Mouse (Mus musculus): Measurements from ENCODE around the gene Plxdc1.
A peak's percentile ranks its signal among the peaks of the same experiment; 100 is the strongest.

Plxdc1 gene

GRCm38 (mm10) chr11:98016824-98017223 is 30.6 kb upstream of the Plxdc1 start:
- DNase-seq (ENCODE audit: low read depth, low spot score) = no peak

- DNase-seq (ENCODE audit: low read depth, low spot score) = no peak
Observed at GRCm38 (mm10) chr11:98016177-98016576, 29.9 kb upstream of the Plxdc1 start.

GRCm38 (mm10) chr11:98012831-98013230 is 26.6 kb upstream of the Plxdc1 start:
- no peak for DNase-seq (ENCODE audit: low read depth, low spot score)

DNA sequence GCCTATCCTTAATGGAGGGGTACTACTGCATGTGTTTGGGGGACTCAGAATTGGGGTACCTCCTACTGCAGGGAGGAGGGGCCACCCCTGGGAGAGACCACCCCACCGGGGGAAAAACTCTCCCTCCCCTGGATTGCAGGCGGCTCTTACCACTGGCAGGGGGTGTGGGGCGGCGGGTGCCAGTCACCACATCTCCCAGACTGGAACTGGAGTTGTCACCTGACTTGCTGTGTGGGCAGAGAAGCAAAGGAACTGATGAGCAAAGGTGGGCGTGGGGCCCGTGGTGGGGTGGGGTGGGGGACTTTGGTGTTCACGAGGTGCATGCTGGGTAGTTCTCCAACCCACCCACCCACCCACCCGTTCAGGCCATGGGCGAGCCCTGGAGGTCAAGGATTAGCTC is 25.5 kb upstream of the Plxdc1 start:
- no peak for DNase-seq (ENCODE audit: low read depth, low spot score)

- DNase-seq (ENCODE audit: low read depth, low spot score) = no peak
Observed at GRCm38 (mm10) chr11:98008087-98008486, 21.8 kb upstream of the Plxdc1 start.

- DNase-seq (ENCODE audit: low read depth, low spot score) = no peak
Observed at GRCm38 (mm10) chr11:98005686-98006085, 19.4 kb upstream of the Plxdc1 start.

- DNase-seq (ENCODE audit: low read depth, low spot score) = peak; percentile 94
Observed at GRCm38 (mm10) chr11:98005076-98005475, 18.8 kb upstream of the Plxdc1 start.

GRCm38 (mm10) chr11:98004161-98004560 is 17.9 kb upstream of the Plxdc1 start:
- DNase-seq (ENCODE audit: low read depth, low spot score) = no peak

- DNase-seq (ENCODE audit: low read depth, low spot score) = no peak
Observed at GRCm38 (mm10) chr11:98003171-98003671, 17.0 kb upstream of the Plxdc1 start.

- DNase-seq (ENCODE audit: low read depth, low spot score) = peak; percentile 84
Observed at GRCm38 (mm10) chr11:98002627-98003026, 16.4 kb upstream of the Plxdc1 start.

GRCm38 (mm10) chr11:98001986-98002385 is 15.7 kb upstream of the Plxdc1 start:
- DNase-seq (ENCODE audit: low read depth, low spot score) = no peak

DNA sequence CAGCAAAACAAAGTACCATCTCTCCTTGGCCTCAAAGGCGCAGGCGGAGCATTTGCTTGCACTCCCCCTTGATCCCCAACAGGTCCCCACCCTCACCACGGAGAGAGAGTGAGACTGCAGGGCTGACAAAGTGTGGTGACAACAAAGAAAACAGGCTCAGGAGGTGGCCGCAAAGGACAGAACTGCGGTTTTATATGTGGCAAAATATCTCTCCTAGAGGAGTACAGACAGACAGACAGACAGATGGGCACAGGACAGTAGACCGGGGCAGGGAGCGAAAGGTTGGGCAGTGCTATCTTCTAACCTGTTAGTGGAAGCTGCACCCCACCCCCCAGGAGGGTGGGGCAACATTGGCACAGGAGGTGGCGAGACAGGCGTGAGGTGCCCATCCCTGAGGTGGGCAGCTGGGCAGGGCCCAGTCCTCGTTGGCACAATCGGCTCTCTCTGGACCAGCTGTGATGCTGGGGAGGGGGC is 15.1 kb upstream of the Plxdc1 start:
- DNase-seq (ENCODE audit: low read depth, low spot score) = no peak

GRCm38 (mm10) chr11:98000378-98001140 is 14.3 kb upstream of the Plxdc1 start:
- no peak for DNase-seq (ENCODE audit: low read depth, low spot score)

DNA sequence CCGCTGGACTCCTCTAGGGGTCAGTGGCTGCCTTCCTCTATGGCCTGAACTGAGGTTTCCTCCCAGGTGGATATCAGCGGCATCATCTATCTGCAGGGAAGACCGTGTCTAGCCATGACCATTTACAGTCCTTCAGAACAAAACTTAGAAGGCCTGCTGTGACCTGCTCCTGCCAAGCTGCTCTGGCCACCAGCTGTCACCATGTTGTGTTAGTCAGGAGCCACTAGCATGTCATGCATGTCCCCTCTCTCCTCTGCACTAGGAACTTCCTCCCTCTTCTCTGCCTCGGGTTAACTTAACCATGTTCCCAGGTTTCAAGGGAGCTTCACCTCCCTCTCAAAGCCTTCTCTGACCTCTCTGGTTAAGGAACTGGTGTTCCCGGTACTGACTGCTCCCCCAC is 13.5 kb upstream of the Plxdc1 start:
- DNase-seq (ENCODE audit: low read depth, low spot score) = no peak

DNA sequence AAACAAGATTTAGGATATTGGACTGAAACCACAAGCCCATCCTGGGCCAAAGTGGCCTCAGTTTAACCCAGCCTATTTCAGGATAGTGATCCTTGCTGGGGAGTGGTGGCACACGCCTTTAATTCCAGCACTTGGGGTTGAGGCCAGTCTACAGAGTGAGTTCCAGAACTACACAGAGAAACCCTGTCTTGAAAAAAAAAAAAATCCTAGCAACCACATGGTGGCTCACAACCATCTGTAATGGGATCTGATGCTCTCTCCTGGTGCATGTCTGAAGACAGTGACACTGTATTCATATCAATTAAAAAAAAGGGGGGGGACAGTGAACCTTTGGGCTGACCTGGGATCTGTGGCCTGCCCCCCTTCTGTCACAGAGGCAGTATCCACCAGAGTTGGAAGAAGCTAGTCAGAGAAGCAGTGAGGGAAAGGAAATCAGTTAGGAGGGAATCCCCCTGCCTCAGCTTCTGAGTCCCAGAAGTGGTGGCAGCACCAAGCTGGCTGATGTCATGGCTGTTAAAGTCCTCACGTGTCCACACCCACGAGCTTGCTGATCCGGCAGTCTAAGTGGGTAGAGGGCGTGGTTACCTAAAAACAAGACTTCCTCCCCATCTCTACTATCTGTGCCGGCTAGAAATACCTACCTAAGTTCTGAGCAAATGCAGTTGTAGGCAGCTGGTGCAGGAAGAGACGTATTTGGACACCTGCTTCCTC is 12.8 kb upstream of the Plxdc1 start:
- no peak for DNase-seq (ENCODE audit: low read depth, low spot score)

- no peak for DNase-seq (ENCODE audit: low read depth, low spot score)
Observed at GRCm38 (mm10) chr11:97998074-97998793, 12.0 kb upstream of the Plxdc1 start.

GRCm38 (mm10) chr11:97997387-97997960 is 11.2 kb upstream of the Plxdc1 start:
- no peak for DNase-seq (ENCODE audit: low read depth, low spot score)

- DNase-seq (ENCODE audit: low read depth, low spot score) = no peak
Observed at GRCm38 (mm10) chr11:97996691-97997090, 10.4 kb upstream of the Plxdc1 start.

DNA sequence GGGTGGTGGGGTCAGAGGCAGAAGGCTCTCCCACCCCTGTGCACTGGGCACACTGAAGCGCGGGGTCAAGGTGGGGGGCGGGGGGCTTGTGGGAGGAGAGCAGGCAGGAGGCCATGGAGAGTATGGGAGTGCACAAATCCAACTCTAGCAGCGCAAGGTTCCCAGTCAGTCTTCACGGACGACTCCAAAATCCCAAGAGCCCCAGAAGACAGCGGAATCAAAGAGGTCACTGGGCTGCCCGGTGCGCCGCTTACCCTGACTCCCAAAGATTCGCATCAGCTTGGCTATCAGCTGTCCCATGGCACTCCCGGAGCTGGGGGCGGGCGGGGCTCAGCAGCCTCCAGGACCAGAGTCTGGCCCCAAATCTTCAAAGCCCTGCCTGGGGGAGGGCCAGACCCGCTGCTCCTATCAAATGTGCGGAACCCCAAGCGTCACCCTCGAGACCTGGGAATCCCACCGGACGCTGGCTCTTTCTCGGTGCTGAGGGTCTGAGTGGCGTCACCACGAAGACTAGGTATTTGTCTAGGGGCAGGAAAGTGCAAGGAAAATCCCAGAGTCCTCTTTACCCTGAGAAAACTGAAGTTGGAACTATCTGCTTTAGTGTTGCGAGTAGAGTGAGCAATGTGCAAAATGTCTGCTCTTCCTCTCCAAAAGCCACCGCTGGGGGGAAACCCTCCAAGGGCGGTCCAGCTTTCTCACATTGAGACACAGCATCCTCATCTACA is 9.5 kb upstream of the Plxdc1 start, which contains the start of gene Arl5c:
Gene Arl5c, minus strand, starts transcription at position 618 of the 725 bp plus-strand sequence.
- no peak for DNase-seq (ENCODE audit: low read depth, low spot score)

- peak; percentile 90 for DNase-seq (ENCODE audit: low read depth, low spot score)
Observed at GRCm38 (mm10) chr11:97994539-97995100, 8.4 kb upstream of the Plxdc1 start.
